Mouse (Mus musculus) cortical plate, adult 2 months (tissue): ENCODE measurements at regions not wholly inside any gene's neighbourhood (a gene's known extent, or its start where the extent isn't known, plus 50 kb on each side); places are given as distances from the start of the nearest gene placed in this dataset.

Experiments
- CTCF ChIP-seq: fragments of 200-500 bp; IDR thresholded peaks from 2 replicates; pipeline ENCODE4 v1.5.1; 2011; ENCODE audit warnings: mild to moderate bottlenecking, control low read depth, low read length; ENCODE audit not compliant: insufficient read depth; ENCODE audit errors: extremely low read depth
- POLR2A ChIP-seq: fragments of 200-500 bp; IDR thresholded peaks from 2 replicates; pipeline ENCODE4 v1.6.1; 2011; ENCODE audit warnings: mild to moderate bottlenecking, low read length, control low read depth; ENCODE audit not compliant: insufficient read depth; ENCODE audit errors: extremely low read depth

DNA sequence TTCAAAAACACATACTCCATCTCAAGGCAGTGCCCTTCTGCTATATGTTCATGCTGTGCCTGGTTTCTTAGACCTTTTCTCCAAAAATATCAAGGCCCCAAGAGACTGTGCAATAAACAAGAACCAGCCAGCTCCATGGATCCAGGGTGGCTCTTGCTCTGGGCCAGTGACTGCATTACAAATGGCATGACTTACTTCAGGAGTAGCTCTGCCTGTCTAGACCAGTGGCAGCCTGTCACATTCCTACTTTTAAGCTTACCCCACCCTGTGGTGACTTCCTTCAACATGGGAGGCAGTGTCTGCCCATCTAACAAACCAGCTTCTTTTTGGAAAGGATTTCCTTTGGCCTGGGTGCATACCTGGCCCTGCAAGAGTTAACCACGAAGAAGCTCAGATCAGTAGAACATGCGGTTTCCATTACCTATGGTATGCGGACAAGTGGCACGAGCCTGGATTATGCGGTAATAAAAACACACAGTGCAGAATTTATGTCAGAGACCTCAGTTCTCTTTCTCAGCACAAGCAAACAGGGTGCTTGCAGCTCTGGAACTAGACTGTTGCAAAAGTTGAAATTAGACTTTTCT lies 418.8 kb upstream of the Zfp462 start:
- TF ChIP-seq POLR2A (no peak), CTCF (no peak)
